Mouse (Mus musculus): ENCODE measurements around the gene Slc37a1.

Slc37a1 gene

GRCm38 (mm10) chr17:31286492-31286891 lies at the start of gene Slc37a1:
Gene Slc37a1, plus strand, starts transcription at chr17:31286792.
- no peak for DNase-seq (ENCODE audit: low read depth, low spot score)

- no peak for DNase-seq (ENCODE audit: low read depth, low spot score)
Measured at GRCm38 (mm10) chr17:31238234-31239020, 48.2 kb upstream of the Slc37a1 start.

GRCm38 (mm10) chr17:31241156-31241555 lies 45.4 kb upstream of the Slc37a1 start:
- no peak for DNase-seq (ENCODE audit: low read depth, low spot score)

GRCm38 (mm10) chr17:31242764-31243163 lies 43.8 kb upstream of the Slc37a1 start:
- peak; percentile 36 for DNase-seq (ENCODE audit: low read depth, low spot score)

GRCm38 (mm10) chr17:31245321-31245720 lies 41.3 kb upstream of the Slc37a1 start:
- no peak for DNase-seq (ENCODE audit: low read depth, low spot score)

GRCm38 (mm10) chr17:31247144-31247543 lies 39.4 kb upstream of the Slc37a1 start:
- DNase-seq (ENCODE audit: low read depth, low spot score): peak; percentile 94

- DNase-seq (ENCODE audit: low read depth, low spot score): no peak
Measured at GRCm38 (mm10) chr17:31253951-31254350, 32.6 kb upstream of the Slc37a1 start.

- peak; percentile 92 for DNase-seq (ENCODE audit: low read depth, low spot score)
Measured at GRCm38 (mm10) chr17:31254463-31254931, 32.1 kb upstream of the Slc37a1 start.

- no peak for DNase-seq (ENCODE audit: low read depth, low spot score)
Measured at GRCm38 (mm10) chr17:31257149-31257548, 29.4 kb upstream of the Slc37a1 start.

GRCm38 (mm10) chr17:31257898-31258297 lies 28.7 kb upstream of the Slc37a1 start:
- DNase-seq (ENCODE audit: low read depth, low spot score): no peak

- no peak for DNase-seq (ENCODE audit: low read depth, low spot score)
Measured at GRCm38 (mm10) chr17:31258310-31258865, 28.2 kb upstream of the Slc37a1 start.

- no peak for DNase-seq (ENCODE audit: low read depth, low spot score)
Measured at GRCm38 (mm10) chr17:31259145-31259544, 27.4 kb upstream of the Slc37a1 start.

GRCm38 (mm10) chr17:31259825-31260224 lies 26.8 kb upstream of the Slc37a1 start:
- peak; percentile 32 for DNase-seq (ENCODE audit: low read depth, low spot score)

- no peak for DNase-seq (ENCODE audit: low read depth, low spot score)
Measured at GRCm38 (mm10) chr17:31260430-31260829, 26.2 kb upstream of the Slc37a1 start.

GRCm38 (mm10) chr17:31261352-31261751 lies 25.2 kb upstream of the Slc37a1 start:
- no peak for DNase-seq (ENCODE audit: low read depth, low spot score)

GRCm38 (mm10) chr17:31262715-31263114 lies 23.9 kb upstream of the Slc37a1 start:
- DNase-seq (ENCODE audit: low read depth, low spot score): no peak

- DNase-seq (ENCODE audit: low read depth, low spot score): peak; percentile 38
Measured at GRCm38 (mm10) chr17:31263770-31264169, 22.8 kb upstream of the Slc37a1 start.

- no peak for DNase-seq (ENCODE audit: low read depth, low spot score)
Measured at GRCm38 (mm10) chr17:31264372-31264771, 22.2 kb upstream of the Slc37a1 start.

GRCm38 (mm10) chr17:31265171-31265572 lies 21.4 kb upstream of the Slc37a1 start:
- peak; percentile 88 for DNase-seq (ENCODE audit: low read depth, low spot score)

GRCm38 (mm10) chr17:31265831-31266230 lies 20.8 kb upstream of the Slc37a1 start:
- DNase-seq (ENCODE audit: low read depth, low spot score): no peak

- DNase-seq (ENCODE audit: low read depth, low spot score): no peak
Measured at GRCm38 (mm10) chr17:31266321-31266950, 20.2 kb upstream of the Slc37a1 start.

GRCm38 (mm10) chr17:31267138-31267537 lies 19.5 kb upstream of the Slc37a1 start:
- no peak for DNase-seq (ENCODE audit: low read depth, low spot score)

GRCm38 (mm10) chr17:31267603-31268002 lies 19.0 kb upstream of the Slc37a1 start:
- DNase-seq (ENCODE audit: low read depth, low spot score): no peak
